Mouse (Mus musculus): ENCODE results near the gene Slc31a2.

The Slc31a2 gene

GRCm38 (mm10) chr4:62322684-62323083 lies 60.3 kb downstream of the Slc31a2 start:
- peak in 1 of 2 experiments; percentile 26 for DNase-seq

GRCm38 (mm10) chr4:62326111-62326510 lies 63.7 kb downstream of the Slc31a2 start:
- DNase-seq: no peak

GRCm38 (mm10) chr4:62328941-62329660 lies 66.7 kb downstream of the Slc31a2 start:
- no peak for DNase-seq

GRCm38 (mm10) chr4:62331977-62332376 lies 69.6 kb downstream of the Slc31a2 start:
- DNase-seq: no peak

- DNase-seq: no peak
Measured at GRCm38 (mm10) chr4:62338536-62338935, 76.2 kb downstream of the Slc31a2 start.

GRCm38 (mm10) chr4:62344000-62344399 lies 81.6 kb downstream of the Slc31a2 start:
- no peak for DNase-seq

GRCm38 (mm10) chr4:62345827-62346226 lies 83.5 kb downstream of the Slc31a2 start:
- peak; percentile 27 to 34 for DNase-seq

- DNase-seq: no peak
Measured at GRCm38 (mm10) chr4:62347605-62348328, 85.4 kb downstream of the Slc31a2 start.
